Mouse (Mus musculus): ENCODE data around the gene Dmxl2. TPM values are rescaled to one million over a fixed set of nuclear protein-coding genes. Genes with fewer than 3 reads are reported as not detected.

Gene Dmxl2
- polyA plus RNA-seq (2014; fragmentation: Illumina TruSeq; extraction: RNeasy Lipid Tissue Mini Kit (QIAGEN cat#74804); ENCODE audit: low read depth, low replicate concordance), result 25.5 TPM

DNA sequence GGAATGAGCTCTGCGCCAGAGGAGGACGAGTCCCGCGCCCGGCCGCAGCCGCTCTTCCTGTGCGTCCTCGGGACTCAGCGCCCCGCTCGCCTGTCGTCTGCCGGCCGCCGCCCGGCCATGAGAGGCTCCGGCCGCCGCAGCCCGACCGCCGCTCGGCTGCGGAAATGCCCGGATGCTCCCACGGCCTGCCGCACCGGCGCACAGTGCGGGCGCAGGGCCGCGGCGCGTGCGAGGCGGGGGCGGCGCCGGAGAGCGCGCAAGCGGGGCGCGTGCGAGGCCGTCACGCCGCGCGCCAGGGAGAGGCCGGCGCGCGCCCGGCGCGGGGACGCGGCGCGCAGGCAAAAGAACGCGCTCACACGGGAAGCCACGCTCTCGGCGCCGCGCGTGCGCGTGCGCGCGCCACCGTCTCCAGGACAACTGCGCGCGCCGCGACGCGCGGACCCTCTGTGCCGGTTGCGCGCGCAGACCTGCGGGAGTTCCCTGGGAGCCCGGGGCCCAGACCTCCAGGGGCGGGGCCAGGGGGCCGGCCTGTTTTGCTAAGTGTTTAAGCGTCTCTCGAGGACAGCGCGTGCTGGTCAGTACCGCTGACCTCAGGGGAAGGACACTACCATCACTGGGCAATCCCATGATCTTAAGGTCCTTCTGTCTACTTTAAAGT is at the start of gene Dmxl2:
Gene Dmxl2, minus strand, starts transcription at position 174 of the 658 bp plus-strand sequence.

DNA sequence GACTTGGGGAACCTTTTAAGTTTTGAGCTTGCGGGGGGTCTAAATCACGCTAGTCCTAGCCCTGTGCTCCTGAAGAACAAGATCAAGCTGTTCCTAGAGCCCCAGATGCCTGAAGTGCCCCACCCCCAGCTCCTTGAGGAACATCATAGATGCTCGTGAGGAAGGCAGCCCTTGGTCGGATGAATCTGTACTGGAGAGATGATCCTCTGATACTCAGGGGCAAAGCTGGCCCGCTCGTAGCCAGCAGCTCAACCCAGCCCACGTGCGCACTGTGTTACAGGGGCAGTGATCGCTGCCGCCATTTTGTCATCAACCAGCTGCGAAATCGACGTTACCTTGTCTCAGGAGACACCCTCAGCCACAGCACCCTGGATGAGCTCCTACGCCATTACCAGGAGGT is 37.3 kb upstream of the Dmxl2 start, which contains the start of gene Sh2d7:
Gene Sh2d7, plus strand, starts transcription at position 301 of the 400 bp plus-strand sequence.

Other genes with a start within 250 kb of the Dmxl2 start
- not detected for gene Cyp19a1, start 233.5 kb downstream of the Dmxl2 start, polyA plus RNA-seq (2014; fragmentation: Illumina TruSeq; extraction: RNeasy Lipid Tissue Mini Kit (QIAGEN cat#74804); ENCODE audit: low read depth, low replicate concordance)
- 5.2 TPM for gene Gldn, start 215.1 kb downstream of the Dmxl2 start, polyA plus RNA-seq (2014; fragmentation: Illumina TruSeq; extraction: RNeasy Lipid Tissue Mini Kit (QIAGEN cat#74804); ENCODE audit: low read depth, low replicate concordance)
- not detected for gene Sh2d7, start 37.4 kb upstream of the Dmxl2 start, polyA plus RNA-seq (2014; fragmentation: Illumina TruSeq; extraction: RNeasy Lipid Tissue Mini Kit (QIAGEN cat#74804); ENCODE audit: low read depth, low replicate concordance)
- 6.7 TPM for gene Cib2, start 58.6 kb upstream of the Dmxl2 start, polyA plus RNA-seq (2014; fragmentation: Illumina TruSeq; extraction: RNeasy Lipid Tissue Mini Kit (QIAGEN cat#74804); ENCODE audit: low read depth, low replicate concordance)
- gene Idh3a, start 84.7 kb upstream of the Dmxl2 start, polyA plus RNA-seq (2014; fragmentation: Illumina TruSeq; extraction: RNeasy Lipid Tissue Mini Kit (QIAGEN cat#74804); ENCODE audit: low read depth, low replicate concordance), result 377 TPM
- 16.7 TPM for gene Acsbg1, start 160.2 kb upstream of the Dmxl2 start, polyA plus RNA-seq (2014; fragmentation: Illumina TruSeq; extraction: RNeasy Lipid Tissue Mini Kit (QIAGEN cat#74804); ENCODE audit: low read depth, low replicate concordance)
- 52.7 TPM for gene Dnaja4, start 197.2 kb upstream of the Dmxl2 start, polyA plus RNA-seq (2014; fragmentation: Illumina TruSeq; extraction: RNeasy Lipid Tissue Mini Kit (QIAGEN cat#74804); ENCODE audit: low read depth, low replicate concordance)
- gene Wdr61, start 232.9 kb upstream of the Dmxl2 start, polyA plus RNA-seq (2014; fragmentation: Illumina TruSeq; extraction: RNeasy Lipid Tissue Mini Kit (QIAGEN cat#74804); ENCODE audit: low read depth, low replicate concordance), result 109 TPM

All from adrenal gland, adult 10 weeks (tissue).